ENCODE assay signal across 4 mouse cellular contexts in the genomic region with DNA sequence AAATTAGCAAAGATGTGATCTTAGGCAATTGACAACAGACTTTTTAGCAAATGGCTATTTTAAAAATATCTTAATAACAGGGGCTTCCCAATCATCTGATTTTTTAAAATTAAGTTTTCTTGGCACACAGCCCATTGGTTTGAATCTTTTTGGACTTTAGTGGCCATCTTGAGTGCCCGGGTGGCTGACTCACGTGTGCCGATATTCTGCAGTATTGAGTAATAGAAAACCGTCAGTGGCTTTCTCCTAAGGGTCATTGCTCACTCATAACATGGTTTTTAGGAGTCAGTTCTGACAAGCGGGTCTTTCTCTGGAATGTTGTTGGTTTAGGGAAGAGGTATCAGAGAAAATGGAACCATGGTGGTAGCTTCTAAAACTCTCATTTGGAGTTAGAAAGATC.
"Had no signal": no experiment of that assay in that cellular context is flagged by ENCODE, and none has a peak within 500 bp of the region (broad histone marks: within the 10 kb centered on the region; RNA-seq: fewer than 3 reads in every experiment).

No protein-coding gene starts in this region.

- H3K4me1 ChIP-seq: limb, embryonic 13.5 days; midbrain, embryonic 10.5 days; neural tube, embryonic 13.5 days had no signal

- H3K27me3 ChIP-seq: limb, embryonic 13.5 days; liver, embryonic 13.5 days; neural tube, embryonic 13.5 days had no signal

- H3K4me3 ChIP-seq: liver, embryonic 13.5 days; neural tube, embryonic 13.5 days had no signal

- H3K36me3 ChIP-seq: limb, embryonic 13.5 days; liver, embryonic 13.5 days; midbrain, embryonic 10.5 days; neural tube, embryonic 13.5 days had no signal

- H3K9ac ChIP-seq: limb, embryonic 13.5 days; liver, embryonic 13.5 days; neural tube, embryonic 13.5 days had no signal

- H3K27ac ChIP-seq: limb, embryonic 13.5 days; liver, embryonic 13.5 days; midbrain, embryonic 10.5 days; neural tube, embryonic 13.5 days had no signal
